8 mouse cellular contexts compared by ENCODE assay signal in genomic region chr4:138493161-138494001, GRCm38 (mm10). TPM values are rescaled to one million over a fixed set of nuclear protein-coding genes. Genes with fewer than 3 reads are reported as not detected.
DNase-seq lines count a peak whose midpoint lies in the region; ATAC-seq and TF ChIP-seq lines count a peak whose summit lies in the region.

No protein-coding gene starts in this region.

- ATAC-seq in intestine, postnatal 0 days = 0 out of 2 replicates have a peak, but pooled peaks have one; percentile 19
- ATAC-seq in midbrain, embryonic 16.5 days = no peak
- no peak for ATAC-seq in CD4-positive, CD25-positive, alpha-beta regulatory T cell, adult 4 months

- 59% methylated on average over 5 of the region's 5 CpGs for WGBS in intestine, postnatal 0 days
- 49% methylated on average over 5 of the region's 5 CpGs for WGBS in midbrain, embryonic 16.5 days

- H3K27me3 ChIP-seq in intestine, postnatal 0 days (replicated peaks; ENCODE audit: control insufficient read depth, insufficient read depth, low read length) = no peaks in the 10 kb centered on the region
- no peaks in the 10 kb centered on the region for H3K27me3 ChIP-seq in midbrain, embryonic 16.5 days (ENCODE audit: control insufficient read depth, insufficient read depth, low read depth, low read length)

- H3K9me3 ChIP-seq in intestine, postnatal 0 days (ENCODE audit: control insufficient read depth) = no peaks in the 10 kb centered on the region
- no peaks in the 10 kb centered on the region for H3K9me3 ChIP-seq in midbrain, embryonic 16.5 days (replicated peaks; ENCODE audit: control insufficient read depth, low read length, poor library complexity, severe bottlenecking)

- no peak for DNase-seq in layer of hippocampus, adult 2 months (ENCODE audit: low spot score in 2 of 2)
- no peak for DNase-seq in layer of hippocampus, postnatal 25 days (ENCODE audit: extremely low spot score in 1 of 2, low spot score in 1 of 2)
- DNase-seq in adrenal gland, adult 8-10 months = peak; percentile 38
- peak; percentile 81 for DNase-seq in gastrocnemius, postnatal 25 days
- no peak for DNase-seq in layer of hippocampus, adult 9-10 months (ENCODE audit: low spot score)

- H3K4me3 ChIP-seq in layer of hippocampus, adult 2 months = no peak overlapping the region
- no peak overlapping the region for H3K4me3 ChIP-seq in intestine, postnatal 0 days (ENCODE audit: low read depth, low read length)
- H3K4me3 ChIP-seq in midbrain, embryonic 16.5 days (ENCODE audit: low read depth, low read length) = no peak overlapping the region

- H3K27ac ChIP-seq in layer of hippocampus, adult 2 months = peak overlapping the region; percentile 73
- H3K27ac ChIP-seq in intestine, postnatal 0 days (ENCODE audit: low read depth, low read length) = no peak overlapping the region
- H3K27ac ChIP-seq in midbrain, embryonic 16.5 days (ENCODE audit: low read length) = no peak overlapping the region

- TF ChIP-seq CTCF in layer of hippocampus, adult 2 months (conservative IDR thresholded peaks at IDR 0.05) = no peak
- TF ChIP-seq CTCF in intestine, postnatal 0 days (IDR thresholded peaks at IDR 0.05; ENCODE audit: low read depth) = no peak

- no peak overlapping the region for H3K9ac ChIP-seq in intestine, postnatal 0 days (ENCODE audit: low read depth, low read length)
- 0 out of 2 replicates have a peak overlapping the region, but pooled peaks have one; percentile 6 for H3K9ac ChIP-seq in midbrain, embryonic 16.5 days (ENCODE audit: low read depth, low read length)

- 0 out of 2 replicates have a peak, but pooled peaks cover 5% of the 10 kb centered on the region for H3K4me1 ChIP-seq in intestine, postnatal 0 days (replicated peaks; ENCODE audit: control insufficient read depth, insufficient read depth, low read length)
- peaks cover 32% of the 10 kb centered on the region for H3K4me1 ChIP-seq in midbrain, embryonic 16.5 days (ENCODE audit: control insufficient read depth, insufficient read depth, low read length)

- H3K4me2 ChIP-seq in intestine, postnatal 0 days (replicated peaks; ENCODE audit: low read depth) = no peak overlapping the region
- no peak overlapping the region for H3K4me2 ChIP-seq in midbrain, embryonic 16.5 days (ENCODE audit: low read length)

- H3K36me3 ChIP-seq in intestine, postnatal 0 days (ENCODE audit: control insufficient read depth, insufficient read depth) = no peaks in the 10 kb centered on the region
- H3K36me3 ChIP-seq in midbrain, embryonic 16.5 days (ENCODE audit: control insufficient read depth, insufficient read depth, low read length) = no peaks in the 10 kb centered on the region

RNA-seq across cellular contexts. Expression of gene Camk2n1, which starts 39.3 kb away (rescaled TPM):
- total RNA-seq in layer of hippocampus, adult 2 months (2021) = 100 to 1,000 TPM; 378 to 385 TPM
- 100 to 1,000 TPM; 348 to 359 TPM for total RNA-seq in layer of hippocampus, postnatal 25 days (2021)
- 10 to 100 TPM; 29.2 to 33.7 (median 31.2) TPM for total RNA-seq in adrenal gland, adult 8-10 months (2022)
- 1 to 10 TPM; 4.2 to 5.5 TPM for total RNA-seq in gastrocnemius, postnatal 25 days (2021)
- 10.9 and 12.2 TPM in 2 replicates for polyA plus RNA-seq in intestine, postnatal 0 days (2015; fragmentation: Nextera tagmentation; extraction: Ambion mirVana)
- 18.2 and 18.7 TPM in 2 replicates for polyA plus RNA-seq in midbrain, embryonic 16.5 days (2015; fragmentation: Nextera tagmentation; extraction: Ambion mirVana)
- 1 to 10 TPM in 1 of 2 experiments, under 1 TPM in 1; 0.95 to 1.2 TPM for polyA plus RNA-seq in CD4-positive, CD25-positive, alpha-beta regulatory T cell, adult 4 months (2017; shearing (Covaris generic))

RNA-seq across cellular contexts. Expression of gene Mul1, which starts 58.9 kb away (rescaled TPM):
- 10 to 100 TPM; 54.4 to 57.9 TPM for total RNA-seq in layer of hippocampus, adult 2 months (2021)
- 10 to 100 TPM; 57.7 to 57.8 TPM for total RNA-seq in layer of hippocampus, postnatal 25 days (2021)
- total RNA-seq in adrenal gland, adult 8-10 months (2022) = 10 to 100 TPM; 54.2 to 59.0 (median 56.8) TPM
- 10 to 100 TPM; 41.5 to 43.0 TPM for total RNA-seq in gastrocnemius, postnatal 25 days (2021)
- polyA plus RNA-seq in intestine, postnatal 0 days (2015; fragmentation: Nextera tagmentation; extraction: Ambion mirVana) = 34.7 and 35.0 TPM in 2 replicates
- polyA plus RNA-seq in midbrain, embryonic 16.5 days (2015; fragmentation: Nextera tagmentation; extraction: Ambion mirVana) = 18.3 and 20.1 TPM in 2 replicates
- polyA plus RNA-seq in CD4-positive, CD25-positive, alpha-beta regulatory T cell, adult 4 months (2017; shearing (Covaris generic)) = 10 to 100 TPM; 12.2 to 16.9 TPM

Comparison
In these comparisons a context has a peak if more than half of its experiments do, and no peak if none do; other contexts are left out.
1. DNase-seq: peak in adrenal gland, adult 8-10 months (single experiment) and gastrocnemius, postnatal 25 days (single experiment); none in layer of hippocampus, adult 2 months (0 of 2), layer of hippocampus, postnatal 25 days (0 of 2) and layer of hippocampus, adult 9-10 months (single experiment).
2. RNA of gene Camk2n1, which starts 39.3 kb away (total RNA-seq): 378 to 385 TPM in layer of hippocampus, adult 2 months and 348 to 359 TPM in layer of hippocampus, postnatal 25 days; 29.2 to 33.7 TPM in adrenal gland, adult 8-10 months and 4.2 to 5.5 TPM in gastrocnemius, postnatal 25 days; every median in the first group is over 10 times any median in the second.